Mouse (Mus musculus): ENCODE measurements at regions not wholly inside any gene's neighbourhood (a gene's known extent, or its start where the extent isn't known, plus 50 kb on each side); places are given as distances from the start of the nearest gene placed in this dataset.

DNA sequence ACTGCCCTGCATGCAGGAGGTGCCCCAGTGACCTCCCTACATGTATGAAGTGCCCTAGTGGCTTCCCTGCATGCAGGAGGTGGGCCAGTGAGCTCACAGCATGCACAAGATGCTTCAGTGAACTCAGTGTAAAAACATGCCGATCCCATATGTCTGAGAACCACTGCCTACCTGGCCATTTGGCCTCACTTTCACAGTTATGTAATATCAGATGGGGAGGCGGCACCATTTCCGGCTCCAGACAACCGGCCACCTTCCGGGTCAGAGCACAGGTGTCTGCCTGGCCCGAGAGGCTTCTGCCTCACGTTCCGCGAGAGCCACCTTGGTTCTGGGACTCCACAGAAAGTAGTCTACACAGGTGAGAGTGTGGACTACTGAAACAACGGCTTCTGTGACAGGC, 156.2 kb upstream of the Stac start:
- intact Hi-C loops (cut with DNase I), result no loop called here
- no peak for DNase-seq (ENCODE audit: low spot score in 2 of 2)

DNA sequence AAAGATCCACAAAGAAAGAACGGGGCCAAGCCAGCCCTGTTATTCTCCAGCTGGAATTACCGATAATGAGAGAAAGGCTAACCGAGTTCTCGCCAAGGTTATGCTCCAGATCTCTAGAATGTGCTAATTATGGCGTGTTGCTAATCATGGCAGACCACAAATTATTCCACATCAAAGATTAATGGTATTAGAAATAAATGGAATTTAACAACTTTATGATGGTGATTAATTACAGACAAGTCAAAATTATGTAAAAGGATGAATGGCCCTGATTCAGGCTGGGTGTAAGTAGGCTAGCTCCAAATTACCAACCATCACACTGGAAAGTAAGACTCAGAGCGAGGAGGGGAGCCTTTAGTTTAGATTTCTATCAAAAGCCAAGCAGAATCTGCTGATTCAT, 151.0 kb upstream of the Stac start:
- DNase-seq (ENCODE audit: low spot score in 2 of 2), result no peak
- intact Hi-C loops (cut with DNase I), result no loop called here

GRCm38 (mm10) chr9:111838069-111838820, 148.1 kb upstream of the Stac start:
- DNase-seq (ENCODE audit: low spot score in 2 of 2), result peak; percentile 58 to 90
- intact Hi-C loops (cut with DNase I), result loop anchor here (5.0 kb wide), 1 partner anchor 66 kb away; no protein-coding TSS in a partner anchor

DNA sequence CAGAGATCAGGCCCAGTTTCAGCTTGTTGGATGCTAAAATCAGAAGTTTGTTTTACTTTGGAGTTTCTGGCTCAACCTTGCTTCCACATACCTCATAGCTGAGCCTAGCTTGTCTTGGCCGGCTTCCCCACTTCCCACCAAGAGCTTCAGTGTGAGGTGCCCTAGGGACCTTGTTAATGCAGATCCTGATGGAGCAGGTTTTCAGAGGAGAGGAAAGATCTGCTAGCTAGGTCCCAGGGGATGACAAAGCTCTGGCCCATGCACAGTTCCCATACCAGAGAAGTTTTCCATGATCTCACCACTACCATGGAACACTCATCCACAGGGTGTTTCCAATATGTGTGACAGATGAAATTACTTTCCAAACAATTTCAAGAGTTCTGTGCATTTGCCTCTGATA, 131.9 kb upstream of the Stac start:
- intact Hi-C loops (cut with DNase I), result no loop called here

DNA sequence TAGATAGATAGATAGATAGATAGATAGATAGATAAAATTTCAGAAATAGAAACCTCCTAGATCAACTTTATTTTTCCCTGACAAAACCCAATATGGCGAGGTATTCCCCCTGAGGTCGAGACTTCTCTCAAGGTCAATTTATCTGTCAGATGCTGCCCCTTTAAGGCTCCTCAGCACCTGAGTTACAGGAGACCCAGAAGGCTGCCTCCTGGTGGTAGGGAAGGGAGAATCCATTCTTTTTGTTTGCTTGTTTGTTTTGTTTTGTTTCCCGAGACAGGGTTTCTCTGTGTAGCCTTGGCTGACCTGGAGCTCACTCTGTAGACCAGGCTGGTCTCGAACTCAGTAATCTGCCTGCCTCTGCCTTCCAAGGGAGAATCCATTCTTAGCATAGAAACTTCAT, 127.3 kb upstream of the Stac start:
- no peak for DNase-seq (ENCODE audit: low spot score in 2 of 2)
- intact Hi-C loops (cut with DNase I), result no loop called here

More for the DNA sequence above, 131.9 kb upstream of the Stac start:
- no peak for DNase-seq (ENCODE audit: low spot score in 2 of 2)

DNA sequence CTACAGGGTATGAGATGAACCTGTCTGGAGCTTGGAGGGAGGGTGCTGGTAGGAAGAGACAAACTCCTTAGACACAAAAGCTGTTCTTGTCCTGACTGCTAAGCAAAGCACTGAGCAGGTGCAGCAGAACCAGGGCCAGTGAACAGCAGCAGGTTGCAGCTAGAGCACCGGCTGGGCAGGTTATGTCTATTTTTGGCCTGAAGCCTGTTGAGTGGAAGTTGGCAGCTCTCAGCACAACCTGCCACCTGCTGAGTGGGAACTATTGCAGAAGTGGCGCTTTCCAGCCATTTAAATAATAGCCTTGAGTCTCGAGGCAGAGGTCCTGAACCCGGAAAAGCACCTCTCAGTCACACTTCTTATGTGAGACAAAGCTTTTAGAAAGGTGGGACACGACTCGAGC, 114.8 kb upstream of the Stac start:
- no peak for DNase-seq (ENCODE audit: low spot score in 2 of 2)
- intact Hi-C loops (cut with DNase I), result no loop called here

DNA sequence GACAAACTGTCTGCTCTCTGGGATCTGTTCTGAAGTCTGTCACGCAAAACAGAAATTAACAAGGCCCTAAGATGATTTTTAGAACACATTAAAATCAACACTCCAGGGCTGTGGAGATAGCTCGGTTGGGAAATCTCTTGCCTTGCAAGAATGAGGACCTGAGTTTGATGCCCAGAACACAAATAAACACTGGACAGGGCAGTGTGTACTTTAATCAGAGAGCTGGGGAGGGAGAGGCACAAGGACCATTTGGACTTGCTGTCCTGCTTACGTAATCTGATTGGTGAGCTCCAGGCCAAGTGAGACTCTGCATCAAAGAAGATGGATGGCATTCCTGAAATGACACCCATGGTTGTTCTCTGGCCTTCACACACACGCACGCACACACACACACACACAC, 111.2 kb upstream of the Stac start:
- intact Hi-C loops (cut with DNase I), result no loop called here
- no peak for DNase-seq (ENCODE audit: low spot score in 2 of 2)

- DNase-seq (ENCODE audit: low spot score in 2 of 2), result no peak
- intact Hi-C loops (cut with DNase I), result no loop called here
These were observed 110.7 kb upstream of the Stac start for GRCm38 (mm10) chr9:111800869-111801268.

DNA sequence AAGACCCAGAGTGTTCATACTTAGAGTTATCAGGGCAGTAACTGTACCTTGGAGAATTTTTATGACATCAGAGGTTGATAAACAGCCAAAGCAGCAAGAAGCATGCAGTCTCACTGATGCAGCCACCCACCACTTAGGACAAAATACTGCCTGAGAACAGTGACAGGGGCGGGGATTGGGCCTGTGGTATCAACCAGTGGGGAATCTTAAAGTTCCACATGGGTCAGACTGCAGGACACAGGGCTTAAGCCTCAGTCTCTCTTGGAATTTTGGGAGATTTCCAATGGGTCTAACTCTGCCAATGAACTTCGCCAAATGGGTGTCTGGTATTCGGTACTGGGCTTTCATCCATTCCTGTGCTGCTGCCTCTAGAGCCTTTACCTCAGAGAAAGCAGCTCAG, 88.8 kb upstream of the Stac start:
- DNase-seq (ENCODE audit: low spot score in 2 of 2), result no peak
- intact Hi-C loops (cut with DNase I), result no loop called here

- intact Hi-C loops (cut with DNase I), result no loop called here
- no peak for DNase-seq (ENCODE audit: low spot score in 2 of 2)
These were observed 87.4 kb upstream of the Stac start for GRCm38 (mm10) chr9:111777433-111778135.

DNA sequence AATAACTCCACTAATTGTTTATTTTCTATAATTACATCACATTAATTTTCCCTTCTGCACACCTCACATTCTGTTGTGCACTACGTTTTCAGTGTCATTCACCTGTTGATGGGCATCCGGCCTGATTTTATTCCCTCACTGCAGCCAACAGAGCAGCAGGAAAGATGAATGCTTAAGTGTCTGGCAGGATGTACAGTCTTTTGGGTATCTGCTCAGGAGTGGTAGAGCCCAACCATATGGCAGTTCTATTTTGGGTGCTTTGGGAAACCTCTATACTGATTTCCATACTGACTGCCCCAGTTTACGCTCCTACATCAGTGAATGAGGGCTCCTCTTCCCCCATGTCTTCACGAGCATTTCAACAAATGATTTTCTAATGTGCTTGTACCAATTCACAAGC, 84.1 kb upstream of the Stac start:
- DNase-seq (ENCODE audit: low spot score in 2 of 2), result peak; percentile 9 to 81
- intact Hi-C loops (cut with DNase I), result loop anchor here (5.0 kb wide), 1 partner anchor 63 kb away; no protein-coding TSS in a partner anchor

DNA sequence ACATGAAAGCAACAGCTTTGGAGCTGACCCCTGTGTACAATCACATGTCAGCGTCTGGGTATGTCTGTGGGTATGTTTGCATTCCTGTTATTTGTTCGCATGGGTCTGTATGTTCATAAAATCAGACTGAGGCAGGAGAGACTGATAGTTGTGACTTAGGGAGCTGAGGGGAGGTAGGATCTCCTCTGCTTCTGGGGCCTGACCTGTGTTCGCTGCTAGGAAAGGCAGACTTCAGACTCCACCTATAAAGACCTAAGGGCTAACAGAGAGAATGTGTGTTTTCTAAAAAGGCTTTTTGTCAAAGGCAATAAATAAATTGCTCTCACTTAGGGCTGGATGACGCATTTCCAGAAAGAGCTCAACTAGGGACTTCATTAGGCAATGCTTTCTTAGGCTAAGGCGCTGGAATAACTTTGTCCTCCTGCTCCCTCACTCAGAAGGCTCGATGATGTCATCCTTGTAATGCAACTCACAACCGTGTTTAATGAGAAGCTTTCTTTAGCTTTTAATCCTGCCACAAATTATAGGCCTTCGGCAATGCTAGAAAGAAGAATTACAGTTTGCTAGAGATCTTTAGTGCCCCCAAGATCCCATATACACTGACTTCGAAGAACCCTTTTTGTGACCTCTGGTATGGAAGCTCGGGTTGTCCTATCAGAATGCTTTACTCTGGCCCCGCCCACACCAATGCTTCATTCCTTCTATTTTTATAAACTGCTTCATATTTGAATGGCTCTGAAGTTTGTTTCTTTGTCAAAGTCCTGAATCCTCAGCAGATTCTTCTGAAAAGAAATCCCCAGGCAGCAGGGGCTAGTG, 72.7 kb upstream of the Stac start:
- DNase-seq (ENCODE audit: low spot score in 2 of 2), result no peak
- intact Hi-C loops (cut with DNase I), result no loop called here

DNA sequence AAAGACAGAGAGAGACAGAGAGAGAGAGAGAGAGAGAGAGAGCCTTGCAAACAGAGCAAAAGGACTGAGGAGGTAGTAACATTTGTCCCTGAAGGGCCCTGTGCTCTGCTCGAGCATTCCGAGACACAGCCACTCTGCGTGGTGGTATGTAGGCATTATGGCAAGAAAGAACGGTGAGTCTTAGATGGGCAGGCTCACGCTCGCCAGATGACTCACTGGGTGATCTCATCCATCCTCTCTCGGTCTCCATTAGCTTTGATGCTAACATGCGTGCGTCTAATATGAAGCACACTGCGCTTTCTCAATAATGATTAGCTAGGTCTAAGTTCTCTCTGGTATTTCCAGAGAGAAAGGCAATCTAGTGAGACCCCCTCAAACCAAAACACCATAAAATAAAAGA, 65.1 kb upstream of the Stac start:
- peak in 1 of 2 experiments; percentile 21 for DNase-seq (ENCODE audit: low spot score in 2 of 2)
- intact Hi-C loops (cut with DNase I), result loop anchor here (10.0 kb wide), 1 partner anchor 140 kb away; no protein-coding TSS in a partner anchor

GRCm38 (mm10) chr9:111746151-111746550, 56.0 kb upstream of the Stac start:
- intact Hi-C loops (cut with DNase I), result no loop called here
- DNase-seq (ENCODE audit: low spot score in 2 of 2), result no peak

- no peak for DNase-seq (ENCODE audit: low spot score in 2 of 2)
- intact Hi-C loops (cut with DNase I), result no loop called here
These were observed 55.1 kb upstream of the Stac start for GRCm38 (mm10) chr9:111745206-111745605.
